Mouse (Mus musculus) embryonic fibroblast, embryonic 13.5 days (primary cell): ENCODE measurements around the gene Aqr.

ENCODE experiments used
- CTCF ChIP-seq: IDR thresholded peaks from 2 replicates; pipeline ENCODE4 v1.5.1; 2011; ENCODE audit warnings: mild to moderate bottlenecking, control low read depth, low read length, moderate library complexity, borderline replicate concordance; ENCODE audit not compliant: insufficient read depth
- POLR2A ChIP-seq: IDR thresholded peaks from 2 replicates; pipeline ENCODE4 v1.6.1; 2011; ENCODE audit warnings: low read depth, mild to moderate bottlenecking, control low read depth, low read length, moderate library complexity

GRCm38 (mm10) chr2:114100834-114101233 lies 86.0 kb downstream of the Aqr start:
- no peak for TF ChIP-seq CTCF
- no peak for TF ChIP-seq POLR2A
